Mouse (Mus musculus) lung, postnatal 0 days (tissue): ENCODE measurements around the gene Arhgap9. TPM values are rescaled to one million over a fixed set of nuclear protein-coding genes. Genes with fewer than 3 reads are reported as not detected.

Experiments
- ATAC-seq: fragments of 200-750 bp; cut with Nextera tagmentation; 2 replicates; pipeline ENCODE4 v1.8.0; 2017; ENCODE audit warnings: moderate library complexity
- DNase-seq: peaks from one replicate; pipeline ENCODE4 v3.0.0-alpha.2; 2016; ENCODE audit warnings: low spot score
- H3K27ac ChIP-seq: fragments of 300-500 bp; sonication (generic); 2 replicates; pipeline ENCODE4 v1.5.1; 2014; ENCODE audit warnings: antibody characterized with exemption, mild to moderate bottlenecking, low read length, mixed read lengths
- H3K27me3 ChIP-seq: fragments of 300-500 bp; sonication (generic); replicated peaks from 2 replicates; pipeline ENCODE4 v1.6.1; 2014; ENCODE audit warnings: low read length, mixed read lengths; ENCODE audit not compliant: insufficient read depth
- H3K36me3 ChIP-seq: fragments of 300-500 bp; sonication (generic); 2 replicates; pipeline ENCODE4 v1.6.1; 2014; ENCODE audit warnings: low read length, mixed read lengths; ENCODE audit not compliant: insufficient read depth
- H3K4me1 ChIP-seq: fragments of 300-500 bp; sonication (generic); 2 replicates; pipeline ENCODE4 v1.6.1; 2014; ENCODE audit warnings: antibody characterized with exemption, low read depth, low read length, mixed read lengths; ENCODE audit not compliant: insufficient read depth
- H3K4me2 ChIP-seq: fragments of 300-500 bp; sonication (generic); replicated peaks from 2 replicates; pipeline ENCODE4 v1.6.1; 2014; ENCODE audit warnings: low read depth, mild to moderate bottlenecking, low read length, moderate library complexity, mixed read lengths
- H3K4me3 ChIP-seq: fragments of 300-500 bp; sonication (generic); 2 replicates; pipeline ENCODE4 v1.5.1; 2014; ENCODE audit warnings: low read depth, low read length
- H3K9ac ChIP-seq: fragments of 300-500 bp; sonication (generic); replicated peaks from 2 replicates; pipeline ENCODE4 v1.6.1; 2014; ENCODE audit warnings: low read depth, mild to moderate bottlenecking
- H3K9me3 ChIP-seq: fragments of 300-500 bp; sonication (generic); 2 replicates; pipeline ENCODE4 v1.6.1; 2016; ENCODE audit warnings: low read length, mixed read lengths
- CTCF ChIP-seq: IDR thresholded peaks from 2 replicates; pipeline ENCODE4 v1.5.1; 2016; ENCODE audit warnings: antibody characterized with exemption, mild to moderate bottlenecking
- EP300 ChIP-seq: IDR thresholded peaks from 2 replicates; pipeline ENCODE4 v1.6.1; 2016; ENCODE audit warnings: antibody characterized with exemption, mild to moderate bottlenecking, control low read depth
- WGBS: fragments of 180-500 bp; shearing (Covaris S2); extraction: QIAGEN DNeasy Blood & Tissue Kit; methylation state at CpG from one replicate; pipeline ENCODE4 v1.1.7; 2014; 5-methylcytosine and 5-hydroxymethylcytosine counted together
- polyA plus RNA-seq: library from polyadenylated mRNA; unstranded; fragments of >200 nt; fragmentation: Nextera tagmentation; extraction: Ambion mirVana; gene quantifications from 2 replicates; pipeline ENCODE4 v1.2.1, GENCODE M21; 2015

The Arhgap9 gene
- polyA plus RNA-seq: 8.5 TPM in 2 replicates

GRCm38 (mm10) chr10:127321621-127322020 lies at the start of gene Arhgap9:
Gene Arhgap9, plus strand, starts transcription at chr10:127321964.
- Histone ChIP-seq H3K4me2 (no peak within 1 kb of the TSS; the same call in 1 of the 2 replicates), H3K27me3 (peaks cover 30% of the 10 kb centered on the region), H3K4me1 (peaks cover 7% of the 10 kb centered on the region), H3K36me3 (no peaks in the 10 kb centered on the region), H3K27ac (no peak within 1 kb of the TSS), H3K9me3 (no peaks in the 10 kb centered on the region), H3K9ac (no peak within 1 kb of the TSS), H3K4me3 (no peak within 1 kb of the TSS)
- ATAC-seq (no peak), DNase-seq (no peak)
- 78% methylated on average over 3 of the region's 3 CpGs for WGBS
- no peak for TF ChIP-seq CTCF
- TF ChIP-seq EP300: no peak

GRCm38 (mm10) chr10:127272371-127272770 lies 49.4 kb upstream of the Arhgap9 start:
- WGBS: 88% methylated on average over 5 of the region's 5 CpGs
- Histone ChIP-seq H3K36me3 (peaks cover 20% of the 10 kb centered on the region; the same call in 1 of the 2 replicates), H3K4me3 (no peak overlapping the region), H3K27ac (no peak overlapping the region), H3K27me3 (no peaks in the 10 kb centered on the region), H3K4me1 (no peaks in the 10 kb centered on the region), H3K9ac (no peak overlapping the region), H3K4me2 (no peak overlapping the region), H3K9me3 (no peaks in the 10 kb centered on the region)
- TF ChIP-seq EP300: no peak
- TF ChIP-seq CTCF: no peak
- ATAC-seq (no peak), DNase-seq (no peak)

GRCm38 (mm10) chr10:127274261-127275022 lies 47.3 kb upstream of the Arhgap9 start:
- no peak for ATAC-seq
- 84% methylated on average over 11 of the region's 11 CpGs for WGBS
- Histone ChIP-seq H3K4me3 (no peak overlapping the region), H3K27me3 (no peaks in the 10 kb centered on the region), H3K4me1 (no peaks in the 10 kb centered on the region), H3K27ac (no peak overlapping the region), H3K4me2 (no peak overlapping the region), H3K9me3 (no peaks in the 10 kb centered on the region), H3K36me3 (peaks cover 29% of the 10 kb centered on the region), H3K9ac (no peak overlapping the region)
- TF ChIP-seq EP300 (no peak), CTCF (no peak)
- DNase-seq: no peak

- Histone ChIP-seq H3K36me3 (peaks cover 58% of the 10 kb centered on the region), H3K4me1 (no peaks in the 10 kb centered on the region), H3K9me3 (no peaks in the 10 kb centered on the region), H3K27me3 (no peaks in the 10 kb centered on the region), H3K4me3 (no peak overlapping the region), H3K4me2 (no peak overlapping the region), H3K9ac (no peak overlapping the region), H3K27ac (no peak overlapping the region)
- TF ChIP-seq CTCF: peak; percentile 36
- no peak for TF ChIP-seq EP300
- ATAC-seq (no peak), DNase-seq (no peak)
- 83% methylated on average over 1 of the region's 2 CpGs for WGBS
Measured at GRCm38 (mm10) chr10:127279730-127280129, 42.0 kb upstream of the Arhgap9 start.

- no peak for ATAC-seq
- no peaks in the 10 kb centered on the region for H3K4me1 ChIP-seq
- no peaks in the 10 kb centered on the region for H3K27me3 ChIP-seq
- no peaks in the 10 kb centered on the region for H3K9me3 ChIP-seq
- no peak for TF ChIP-seq CTCF
- TF ChIP-seq EP300: no peak
- DNase-seq: no peak
- H3K27ac ChIP-seq: no peak overlapping the region
- no peak overlapping the region for H3K4me3 ChIP-seq
- no peak overlapping the region for H3K4me2 ChIP-seq
- H3K9ac ChIP-seq: no peak overlapping the region
- peaks cover 63% of the 10 kb centered on the region for H3K36me3 ChIP-seq
- WGBS: 89% methylated on average over 8 of the region's 8 CpGs
Measured at GRCm38 (mm10) chr10:127281316-127281715, 40.4 kb upstream of the Arhgap9 start.

- Histone ChIP-seq H3K9me3 (no peaks in the 10 kb centered on the region), H3K9ac (no peak overlapping the region), H3K4me3 (no peak overlapping the region), H3K27ac (no peak overlapping the region), H3K4me1 (peaks cover 8% of the 10 kb centered on the region), H3K36me3 (peaks cover 53% of the 10 kb centered on the region), H3K4me2 (no peak overlapping the region), H3K27me3 (no peaks in the 10 kb centered on the region)
- 73% methylated on average over 13 of the region's 13 CpGs for WGBS
- no peak for DNase-seq
- TF ChIP-seq CTCF: no peak
- TF ChIP-seq EP300: no peak
- no peak for ATAC-seq
Measured at GRCm38 (mm10) chr10:127282620-127283215, 39.0 kb upstream of the Arhgap9 start.
